Comparison of ENCODE assay signal across 12 mouse cellular contexts in genomic region chr17:28084395-28084905, GRCm38 (mm10). TPM values are rescaled to one million over a fixed set of nuclear protein-coding genes. Genes with fewer than 3 reads are reported as not detected.
DNase-seq lines count a peak whose midpoint lies in the region; ATAC-seq and TF ChIP-seq lines count a peak whose summit lies in the region.
"Had no signal": no experiment of that assay in that cellular context is flagged by ENCODE, and none has a peak within 500 bp of the region (broad histone marks: within the 10 kb centered on the region; RNA-seq: fewer than 3 reads in every experiment).

No protein-coding gene starts in this region.

- no peak overlapping the region for H3K4me3 ChIP-seq in lung, embryonic 16.5 days (ENCODE audit: low read length)
- H3K4me3 ChIP-seq in liver, embryonic 13.5 days (replicated peaks): no peak overlapping the region
- no peak overlapping the region for H3K4me3 ChIP-seq in stomach, postnatal 0 days (ENCODE audit: low read depth, low read length)

- no peak overlapping the region for H3K27ac ChIP-seq in lung, embryonic 16.5 days (ENCODE audit: low read length)
- H3K27ac ChIP-seq in liver, embryonic 13.5 days: no peak overlapping the region
- H3K27ac ChIP-seq in stomach, postnatal 0 days (replicated peaks): no peak overlapping the region

- H3K36me3 ChIP-seq in lung, embryonic 16.5 days (ENCODE audit: control insufficient read depth, insufficient read depth, low read length): no peaks in the 10 kb centered on the region
- H3K36me3 ChIP-seq in liver, embryonic 13.5 days: no peaks in the 10 kb centered on the region
- H3K36me3 ChIP-seq in stomach, postnatal 0 days (ENCODE audit: control insufficient read depth, insufficient read depth, low read length): no peaks in the 10 kb centered on the region
- H3K36me3 ChIP-seq: forebrain, embryonic 12.5 days had no signal

- 15% methylated on average over 22 of the region's 22 CpGs for WGBS in lung, embryonic 16.5 days
- WGBS in liver, embryonic 13.5 days (ENCODE audit: insufficient replicate concordance): 29% methylated on average over 22 of the region's 22 CpGs
- 15% methylated on average over 22 of the region's 22 CpGs for WGBS in stomach, postnatal 0 days

- H3K4me1 ChIP-seq in lung, embryonic 16.5 days (replicated peaks; ENCODE audit: control insufficient read depth, insufficient read depth, low read length): peaks cover 15% of the 10 kb centered on the region; the same call in 1 of the 2 replicates
- peaks cover 37% of the 10 kb centered on the region for H3K4me1 ChIP-seq in liver, embryonic 13.5 days (replicated peaks)
- H3K4me1 ChIP-seq in stomach, postnatal 0 days (replicated peaks; ENCODE audit: control insufficient read depth, insufficient read depth): no peaks in the 10 kb centered on the region

- peak; percentile 23 to 29 for DNase-seq in adrenal gland, postnatal 36 days
- no peak for DNase-seq in adrenal gland, adult 8-10 months
- no peak for DNase-seq in lung, postnatal 25 days (ENCODE audit: low spot score)
- DNase-seq in liver, embryonic 13.5 days: no peak
- DNase-seq in stomach, postnatal 0 days (ENCODE audit: low spot score): no peak
- no peak for DNase-seq in thymus, adult 18-20 months
- no peak for DNase-seq in right cerebral cortex, postnatal 36 days (ENCODE audit: low spot score in 2 of 2)

- no peaks in the 10 kb centered on the region for H3K27me3 ChIP-seq in lung, embryonic 16.5 days (ENCODE audit: control insufficient read depth, insufficient read depth, low read depth, low read length)
- H3K27me3 ChIP-seq in liver, embryonic 13.5 days: peaks cover 15% of the 10 kb centered on the region
- no peaks in the 10 kb centered on the region for H3K27me3 ChIP-seq in stomach, postnatal 0 days (ENCODE audit: control insufficient read depth, insufficient read depth, low read length)

- no peaks in the 10 kb centered on the region for H3K9me3 ChIP-seq in lung, embryonic 16.5 days (ENCODE audit: control insufficient read depth, low read length)
- no peaks in the 10 kb centered on the region for H3K9me3 ChIP-seq in liver, embryonic 13.5 days (replicated peaks)
- H3K9me3 ChIP-seq in stomach, postnatal 0 days (ENCODE audit: control insufficient read depth, low read length): no peaks in the 10 kb centered on the region
- H3K9me3 ChIP-seq: forebrain, embryonic 12.5 days had no signal

- no peak for TF ChIP-seq CTCF in stomach, postnatal 0 days (IDR thresholded peaks at IDR 0.05; ENCODE audit: low read depth)

- peak overlapping the region; percentile 25; the same call in 1 of the 2 replicates for H3K4me2 ChIP-seq in lung, embryonic 16.5 days (ENCODE audit: low read depth, low read length)
- peak overlapping the region; percentile 45 for H3K4me2 ChIP-seq in liver, embryonic 13.5 days
- 0 out of 2 replicates have a peak overlapping the region, but pooled peaks have one; percentile 5 for H3K4me2 ChIP-seq in stomach, postnatal 0 days (replicated peaks; ENCODE audit: low read depth)

- no peak overlapping the region for H3K9ac ChIP-seq in lung, embryonic 16.5 days (ENCODE audit: low read length)
- H3K9ac ChIP-seq in liver, embryonic 13.5 days: peak overlapping the region; percentile 54; the same call in 1 of the 2 replicates
- 0 out of 2 replicates have a peak overlapping the region, but pooled peaks have one; percentile 18 for H3K9ac ChIP-seq in stomach, postnatal 0 days (ENCODE audit: low read length)
- H3K9ac ChIP-seq: forebrain, embryonic 12.5 days had no signal

- no peak for TF ChIP-seq EP300 in stomach, postnatal 0 days (optimal IDR thresholded peaks at IDR 0.05)

- no peak for ATAC-seq in lung, embryonic 16.5 days (ENCODE audit: low read depth)
- no peak for ATAC-seq in liver, embryonic 13.5 days (ENCODE audit: low read depth)
- no peak for ATAC-seq in stomach, postnatal 0 days (ENCODE audit: low FRiP score, low TSS enrichment)

RNA-seq across cellular contexts. Expression of gene Tcp11, which starts 4.0 kb away (rescaled TPM):
- total RNA-seq in adrenal gland, postnatal 36 days (2021): not detected
- under 1 TPM in 1 of 4 experiments, not detected in 3; 0.46 TPM for total RNA-seq in adrenal gland, adult 8-10 months (2022)
- polyA plus RNA-seq in lung, embryonic 16.5 days (2015; fragmentation: Nextera tagmentation; extraction: Ambion mirVana): 5.2 and 5.5 TPM in 2 replicates
- polyA plus RNA-seq in liver, embryonic 13.5 days (2015; fragmentation: Nextera tagmentation; extraction: Ambion mirVana): 0.15 and 0.22 TPM in 2 replicates
- 1.1 and 1.7 TPM in 2 replicates for polyA plus RNA-seq in stomach, postnatal 0 days (2015; fragmentation: Nextera tagmentation; extraction: Ambion mirVana)
- total RNA-seq: gastrocnemius, postnatal 14 days; heart, postnatal 14 days; liver, adult 2 months had no signal
- polyA plus RNA-seq: liver, adult 2 months had no signal

RNA-seq across cellular contexts. Expression of gene Scube3, which starts 57.5 kb away (rescaled TPM):
- 10 to 100 TPM; 14.5 to 16.0 TPM for total RNA-seq in adrenal gland, postnatal 36 days (2021)
- 10 to 100 TPM; 12.1 to 19.7 (median 15.9) TPM for total RNA-seq in adrenal gland, adult 8-10 months (2022)
- 1.3 and 1.4 TPM in 2 replicates for polyA plus RNA-seq in lung, embryonic 16.5 days (2015; fragmentation: Nextera tagmentation; extraction: Ambion mirVana)
- polyA plus RNA-seq in liver, embryonic 13.5 days (2015; fragmentation: Nextera tagmentation; extraction: Ambion mirVana): 0.29 and 0.38 TPM in 2 replicates
- polyA plus RNA-seq in stomach, postnatal 0 days (2015; fragmentation: Nextera tagmentation; extraction: Ambion mirVana): 0.48 and 0.64 TPM in 2 replicates
- total RNA-seq: liver, adult 2 months had no signal

Comparison
In these comparisons a context has a peak if more than half of its experiments do, and no peak if none do; other contexts are left out.
1. DNase-seq: peak in adrenal gland, postnatal 36 days (2 of 2); none in adrenal gland, adult 8-10 months (single experiment), lung, postnatal 25 days (single experiment), liver, embryonic 13.5 days (single experiment), stomach, postnatal 0 days (single experiment), thymus, adult 18-20 months (0 of 2) and right cerebral cortex, postnatal 36 days (0 of 2).
2. Peak in every context shown above with its lines, with median percentiles within 50 percentile points of each other: H3K4me2 ChIP-seq.